Mouse (Mus musculus) heart, postnatal 0 days (tissue): ENCODE data around the gene Gnl3.

Experiments used
- CTCF ChIP-seq: IDR thresholded peaks from 2 replicates; pipeline ENCODE4 v1.5.1; 2016; ENCODE audit warnings: antibody characterized with exemption, control low read depth, low read depth
- EP300 ChIP-seq: IDR thresholded peaks from 2 replicates; pipeline ENCODE4 v1.6.1; 2016; ENCODE audit warnings: antibody characterized with exemption, low read depth

DNA sequence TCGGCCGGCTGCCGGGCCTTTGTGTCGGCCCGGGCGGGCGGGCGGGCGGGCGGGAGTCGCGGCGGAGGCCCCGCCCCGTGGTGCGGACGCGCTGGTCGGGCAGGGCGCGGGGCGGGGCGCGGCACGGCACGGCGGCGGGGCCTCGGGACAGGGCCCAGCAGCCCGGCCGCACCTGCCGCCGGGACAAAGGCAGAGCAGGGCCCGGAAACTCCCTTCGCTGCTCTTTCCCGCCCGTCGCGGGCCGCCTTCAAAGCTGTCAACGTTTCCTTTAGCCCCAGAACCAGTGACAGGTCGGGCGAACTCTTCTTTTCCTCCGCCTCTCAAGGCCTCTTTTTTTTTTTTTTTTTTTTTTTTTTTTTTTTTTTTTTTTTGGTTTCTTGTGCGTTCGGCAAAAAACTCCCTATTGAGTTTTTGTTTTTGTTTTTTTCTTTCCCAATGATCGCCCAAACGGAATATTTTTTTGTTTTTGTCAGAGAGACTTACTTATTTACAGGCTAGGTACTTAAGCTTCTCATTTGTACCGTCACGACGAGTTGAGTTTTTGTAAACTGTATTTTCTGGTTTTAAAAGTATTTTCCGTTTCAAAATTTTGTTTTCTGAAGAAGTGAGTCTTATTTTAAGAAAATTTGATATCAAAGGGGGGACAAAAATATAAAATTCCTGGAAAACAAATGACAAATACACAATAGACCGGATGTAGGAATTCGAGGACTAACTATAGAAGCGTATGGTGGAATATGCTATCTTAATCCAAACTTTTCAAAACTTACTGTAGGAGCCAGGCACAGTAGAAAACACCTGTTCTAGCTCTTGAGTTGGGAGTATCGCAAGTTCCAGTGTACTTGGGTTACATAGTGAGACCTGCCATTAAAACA, 616 bp upstream of the Gnl3 start:
- TF ChIP-seq CTCF: no peak
- no peak for TF ChIP-seq EP300
